Mouse (Mus musculus): ENCODE measurements around the gene Lat2.
A peak's percentile ranks its signal among the peaks of the same experiment; 100 is the strongest.

Lat2 gene

DNA sequence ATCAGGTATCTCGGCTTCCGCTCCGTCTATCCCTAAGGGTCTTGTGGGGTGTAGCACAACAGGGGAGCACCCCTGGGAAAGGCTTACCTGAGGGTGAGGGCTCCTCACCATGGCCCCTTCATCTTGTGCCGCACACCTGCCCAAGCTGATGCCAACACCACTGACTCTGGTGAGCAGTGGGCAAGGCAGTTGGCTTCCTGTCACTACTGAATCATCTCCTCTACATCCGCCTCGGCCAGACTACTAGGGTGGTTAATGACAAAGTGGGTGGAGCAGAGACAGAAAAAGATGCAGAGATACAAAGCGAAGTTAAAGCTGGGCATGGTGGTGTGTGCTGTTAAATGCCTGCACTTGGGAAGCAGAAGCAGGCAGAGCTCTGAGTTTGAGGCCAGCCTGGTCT, at the start of gene Lat2:
Gene Lat2 (minus strand): TSS at position 224 of the 400 bp plus-strand sequence.
- no peak for DNase-seq (ENCODE audit: low read depth, low spot score)

DNA sequence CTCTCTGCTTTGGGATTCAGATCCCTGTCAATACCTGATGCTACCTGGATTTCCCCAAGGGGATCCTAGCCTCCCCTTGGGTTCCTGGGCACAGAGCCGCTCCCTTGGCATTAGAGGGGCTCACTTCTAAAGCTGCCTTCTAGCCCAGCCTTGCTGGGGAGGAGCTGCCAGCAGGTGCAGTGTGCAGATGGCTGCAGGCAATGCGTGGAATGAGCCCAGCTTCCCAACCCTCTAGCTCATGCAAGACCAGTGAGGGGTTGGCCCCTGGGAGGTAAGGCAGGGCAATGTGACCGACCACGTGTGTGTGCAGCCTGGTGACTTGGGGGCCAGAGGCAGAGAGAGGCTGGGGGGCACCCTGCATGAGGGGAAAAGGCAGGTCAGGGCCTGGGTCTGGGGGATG, 41.9 kb upstream of the Lat2 start:
- no peak for DNase-seq (ENCODE audit: low read depth, low spot score)

DNA sequence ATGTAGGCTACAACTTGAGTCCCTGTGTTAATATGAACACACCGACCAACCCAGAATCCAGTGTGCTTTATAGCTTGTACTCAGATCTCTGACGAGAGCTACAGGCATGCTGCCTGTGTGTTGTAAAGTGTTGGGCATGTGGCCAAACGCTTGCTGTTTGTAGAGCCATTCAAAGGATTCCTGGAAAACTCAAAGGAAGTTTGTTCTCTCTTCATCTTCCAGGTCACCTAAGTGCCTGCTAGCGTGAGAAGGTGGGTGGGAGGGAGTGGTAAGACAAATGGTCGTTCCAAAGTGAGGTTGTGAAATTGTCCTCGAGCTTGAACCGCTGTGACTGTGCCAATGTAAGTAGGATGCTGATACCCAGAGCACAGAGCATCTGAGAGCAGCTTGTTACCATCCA, 37.2 kb upstream of the Lat2 start:
- no peak for DNase-seq (ENCODE audit: low read depth, low spot score)

DNA sequence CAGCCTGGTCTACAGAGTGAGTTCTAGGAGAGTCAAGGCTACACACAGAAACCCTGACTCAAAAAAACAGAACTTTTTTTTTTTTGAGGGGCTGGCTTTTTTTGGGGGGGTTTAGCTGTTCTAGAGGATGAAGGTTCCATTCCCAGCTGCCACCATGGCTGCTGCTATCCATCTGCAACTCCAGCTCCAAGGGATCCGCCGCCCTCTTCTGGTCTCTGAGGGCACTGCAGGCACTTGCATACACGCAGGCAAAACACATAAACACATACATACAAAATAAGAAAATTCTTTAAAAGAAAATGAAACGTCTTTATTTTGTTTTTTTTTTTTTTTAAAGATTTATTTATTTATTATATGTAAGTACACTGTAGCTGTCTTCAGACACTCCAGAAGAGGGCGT, 36.1 kb upstream of the Lat2 start:
- peak; percentile 75 for DNase-seq (ENCODE audit: low read depth, low spot score)

DNA sequence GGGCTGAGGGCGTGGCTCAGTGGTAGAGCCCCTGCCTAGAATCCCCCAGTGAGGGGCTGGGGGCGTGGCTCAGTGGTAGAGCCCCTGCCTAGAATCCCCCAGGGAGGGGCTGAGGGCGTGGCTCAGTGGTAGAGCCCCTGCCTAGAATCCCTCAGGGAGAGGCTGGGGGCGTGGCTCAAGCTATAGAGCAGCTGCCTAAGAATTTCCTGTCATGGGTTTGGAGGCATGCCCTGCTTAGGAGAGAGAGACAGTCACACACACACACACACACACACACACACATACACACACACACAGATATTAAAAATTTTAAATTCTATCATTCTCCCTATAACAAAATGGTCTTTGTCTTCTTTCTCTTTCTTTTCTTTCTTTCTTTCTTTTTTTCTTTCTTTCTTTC, 34.2 kb upstream of the Lat2 start:
- peak; percentile 66 for DNase-seq (ENCODE audit: low read depth, low spot score)

DNA sequence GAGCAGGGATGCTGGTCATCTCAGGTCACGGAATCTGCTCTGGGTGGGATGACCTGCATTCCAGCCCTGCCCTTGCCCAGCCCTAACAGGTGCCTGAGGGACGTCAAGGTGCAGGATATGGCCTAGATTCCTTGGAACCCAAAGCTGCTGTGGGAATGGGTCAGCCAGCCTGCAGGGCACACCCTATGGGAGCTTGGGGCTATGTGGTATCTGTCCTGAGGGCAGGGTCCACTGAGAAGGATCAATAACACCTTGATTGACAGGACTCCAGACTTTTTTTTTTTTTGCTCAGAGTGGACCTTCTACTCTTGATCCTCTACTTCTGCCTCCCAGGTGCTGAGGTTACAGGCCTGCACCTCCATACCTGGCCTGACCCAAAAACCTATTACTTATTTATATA, 32.6 kb upstream of the Lat2 start:
- DNase-seq (ENCODE audit: low read depth, low spot score): no peak

DNA sequence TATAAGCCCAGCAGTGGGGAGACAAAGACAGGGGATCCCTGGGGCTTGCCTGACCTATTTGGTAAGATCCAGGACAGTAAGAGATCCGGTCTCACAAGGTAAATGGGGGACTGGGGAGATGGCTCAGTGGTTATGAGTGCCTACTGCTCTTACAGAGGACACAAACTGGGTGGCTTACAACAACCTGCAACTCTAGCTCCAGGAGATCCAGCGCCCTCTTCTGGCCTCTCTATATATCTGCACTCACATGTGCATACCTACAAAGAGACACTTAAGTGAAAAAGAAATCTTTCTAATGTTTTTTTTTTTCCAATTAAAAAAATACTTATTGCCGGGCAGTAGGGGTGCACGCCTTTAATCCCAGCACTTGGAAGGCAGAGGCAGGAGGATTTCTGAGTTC, 31.6 kb upstream of the Lat2 start:
- no peak for DNase-seq (ENCODE audit: low read depth, low spot score)

DNA sequence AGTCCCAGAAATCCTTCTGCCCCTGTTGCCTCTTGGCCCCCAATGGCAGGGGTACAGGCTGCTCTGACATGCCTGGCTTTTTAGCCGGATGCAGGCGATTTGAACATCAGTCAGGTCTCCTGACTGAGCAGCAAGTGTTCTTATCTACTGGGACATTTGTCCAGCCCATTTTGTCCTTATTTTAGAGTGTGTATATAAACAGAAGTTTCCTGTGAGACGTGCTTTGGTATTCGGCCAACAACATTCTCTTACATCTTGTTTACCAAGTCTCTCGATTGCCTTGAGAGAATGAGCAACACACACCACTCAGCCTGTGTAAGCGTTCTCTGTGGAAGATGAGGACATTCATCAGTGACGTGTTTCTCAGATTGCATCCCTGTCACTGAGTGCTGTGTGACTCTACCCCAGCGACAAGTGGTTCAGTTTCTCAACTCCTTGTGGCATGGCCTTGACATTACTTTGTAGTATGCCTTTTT, 29.9 kb upstream of the Lat2 start:
- DNase-seq (ENCODE audit: low read depth, low spot score): no peak

DNA sequence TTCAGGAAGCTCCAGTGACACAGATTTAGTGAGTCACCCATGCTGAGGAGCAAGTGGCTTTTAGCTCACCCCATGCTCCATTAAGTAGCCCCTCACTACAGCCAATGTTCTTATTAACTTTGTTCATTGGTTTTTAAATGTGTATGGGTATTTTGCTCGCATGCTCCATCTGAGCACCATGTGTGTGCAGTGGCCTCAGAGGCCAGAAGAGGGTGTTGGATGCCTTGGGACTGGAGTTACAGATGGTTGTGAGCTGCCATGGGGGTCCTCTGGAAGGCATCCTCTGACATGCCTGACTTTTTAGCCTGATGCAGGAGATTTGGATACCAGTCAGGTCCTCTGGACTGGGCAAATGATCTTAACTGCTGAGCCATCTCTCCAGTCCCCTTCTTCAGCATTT, 29.3 kb upstream of the Lat2 start:
- no peak for DNase-seq (ENCODE audit: low read depth, low spot score)

DNA sequence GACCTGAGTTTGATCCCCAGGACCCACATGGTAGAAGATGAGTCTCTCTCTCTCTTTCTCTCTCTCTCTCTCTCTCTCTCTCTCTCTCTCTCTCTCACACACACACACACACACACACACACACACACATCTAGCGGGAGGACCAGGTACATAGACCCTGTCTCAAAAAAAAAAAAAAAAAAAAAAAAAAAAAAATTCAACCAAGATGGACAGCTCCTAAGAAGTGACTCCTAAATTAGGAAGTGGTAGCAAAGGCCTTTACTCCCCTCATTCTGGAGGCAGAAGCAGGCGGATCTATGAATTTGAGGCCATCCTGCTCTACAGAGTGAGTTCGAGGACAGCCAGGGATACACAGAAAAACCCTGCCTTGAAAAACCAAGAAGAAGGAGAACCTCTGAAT, 25.5 kb upstream of the Lat2 start:
- no peak for DNase-seq (ENCODE audit: low read depth, low spot score)

DNA sequence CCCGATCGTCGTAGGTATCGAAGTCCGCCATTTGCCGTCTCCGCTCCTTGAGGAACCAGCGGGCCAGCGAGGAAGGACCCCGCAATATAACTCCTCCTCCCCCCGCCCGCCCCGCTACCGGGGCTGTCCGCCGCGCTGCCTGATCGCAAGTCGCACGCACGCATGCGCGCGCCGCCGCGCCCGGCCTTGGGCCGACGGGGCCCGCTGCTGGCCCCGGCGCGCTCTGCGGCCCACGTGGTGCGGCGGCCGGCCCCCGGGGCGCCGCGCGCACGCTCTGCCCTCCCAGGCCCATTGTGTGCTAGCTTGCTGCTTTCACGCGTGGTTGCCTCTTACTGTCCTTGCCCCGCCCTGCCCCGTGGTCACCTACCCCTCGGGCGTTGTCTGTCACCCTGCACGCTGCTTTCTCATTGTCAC, 24.5 kb upstream of the Lat2 start, which contains the start of gene Eif4h:
Gene Eif4h (minus strand): TSS at position 222 of the 414 bp plus-strand sequence.
- peak; percentile 95 for DNase-seq (ENCODE audit: low read depth, low spot score)

DNA sequence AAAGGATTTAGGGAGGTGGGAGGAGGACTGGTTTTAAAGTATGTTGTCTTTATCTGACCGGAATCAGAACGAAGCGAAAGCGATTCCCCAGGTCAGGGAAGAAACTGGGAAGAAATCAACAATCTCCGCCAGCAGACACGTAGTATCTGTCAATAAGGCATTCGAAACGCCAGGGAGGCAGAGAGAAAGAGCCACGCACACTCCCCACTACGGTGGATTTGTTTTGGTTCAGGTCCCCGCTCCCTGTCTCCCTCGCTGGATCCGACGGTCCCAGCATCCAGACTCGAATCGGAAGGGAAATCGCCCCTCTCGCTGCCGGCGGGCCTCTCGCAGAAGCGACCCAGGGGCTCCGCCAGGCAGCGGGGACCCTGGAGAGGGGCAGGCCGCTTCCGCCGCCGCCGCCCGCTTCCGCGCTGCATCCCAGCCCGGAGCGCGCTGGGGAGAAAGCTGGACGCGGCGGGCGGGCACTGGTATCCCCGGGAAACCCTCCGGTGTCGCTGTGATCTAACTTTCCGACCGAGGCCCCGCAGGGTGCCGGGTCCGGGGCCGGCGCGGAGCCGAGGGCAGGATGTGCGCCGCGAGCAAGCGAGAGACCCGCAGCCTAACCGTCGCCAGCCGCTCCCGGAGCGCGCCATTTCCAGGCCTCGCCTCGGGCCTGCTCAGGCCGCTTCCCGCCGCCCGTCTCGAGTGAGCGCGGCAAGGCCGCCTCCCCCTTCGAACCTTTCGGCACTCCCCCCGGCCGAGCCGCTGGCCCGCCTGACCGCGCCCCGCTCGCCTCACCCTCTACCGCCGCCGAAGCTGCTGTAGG, 23.8 kb upstream of the Lat2 start:
- DNase-seq (ENCODE audit: low read depth, low spot score): no peak

DNA sequence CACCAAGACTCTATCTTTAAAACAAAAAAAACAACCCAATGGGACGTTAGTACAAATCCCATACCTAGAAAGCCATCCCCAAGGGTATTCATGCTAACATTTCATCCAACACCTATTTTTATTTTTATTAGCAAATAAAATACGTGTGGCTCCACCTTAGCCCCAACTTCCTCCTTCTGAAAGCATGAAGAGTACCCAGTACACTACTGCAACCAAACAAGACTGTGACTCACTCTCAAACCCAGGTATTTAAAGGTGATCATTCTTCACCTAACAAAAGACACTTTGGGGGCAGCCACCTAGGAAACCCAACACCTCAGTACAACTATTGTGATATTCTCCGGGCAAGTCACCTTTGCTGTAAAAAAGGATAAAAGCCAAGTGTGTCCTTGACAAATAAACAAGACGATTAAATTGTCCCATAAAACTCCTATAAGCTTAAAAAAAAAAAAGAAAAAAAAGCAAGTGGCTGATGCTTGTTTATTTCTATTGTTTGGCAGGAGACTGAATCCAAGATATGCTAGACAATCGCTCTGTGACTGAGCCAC, 23.1 kb upstream of the Lat2 start:
- no peak for DNase-seq (ENCODE audit: low read depth, low spot score)

DNA sequence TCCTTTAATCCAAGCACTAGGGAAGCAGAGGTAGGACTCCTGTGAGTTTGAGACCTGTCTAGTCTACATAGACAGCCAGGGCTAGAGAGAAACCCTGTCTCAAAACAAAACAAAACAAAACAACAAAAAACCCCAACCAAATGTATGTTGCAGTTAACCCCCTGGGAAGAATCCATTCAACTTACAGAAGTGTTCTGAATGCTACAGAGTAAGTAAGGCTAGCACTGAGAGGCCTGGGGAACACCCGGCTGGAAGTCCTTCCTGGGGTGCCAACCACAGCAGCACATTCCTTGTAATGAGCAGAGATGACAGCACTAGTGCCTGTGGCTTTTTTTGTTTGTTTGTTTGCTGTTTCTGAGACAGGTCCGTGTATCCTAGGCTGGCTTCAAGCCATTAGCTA, 18.0 kb upstream of the Lat2 start:
- no peak for DNase-seq (ENCODE audit: low read depth, low spot score)

DNA sequence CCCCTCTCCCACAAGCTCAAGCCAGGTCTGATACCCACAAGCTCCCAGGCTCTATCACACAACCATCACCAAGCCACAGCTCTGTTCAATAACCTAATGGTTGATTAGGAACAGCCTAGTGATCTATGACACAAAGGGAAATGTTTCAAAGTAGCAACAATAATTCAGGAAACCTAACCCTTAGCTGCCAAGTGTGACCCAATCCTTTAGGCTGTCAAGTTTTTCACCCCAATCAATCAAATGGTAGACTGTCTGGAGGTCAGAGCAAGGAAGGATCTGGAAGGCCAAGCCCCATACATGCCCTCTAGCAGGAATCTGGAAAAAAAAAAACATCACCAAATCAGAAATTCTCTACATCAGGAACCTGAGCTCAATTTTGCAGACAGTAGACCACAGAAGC, 16.0 kb upstream of the Lat2 start:
- no peak for DNase-seq (ENCODE audit: low read depth, low spot score)

DNA sequence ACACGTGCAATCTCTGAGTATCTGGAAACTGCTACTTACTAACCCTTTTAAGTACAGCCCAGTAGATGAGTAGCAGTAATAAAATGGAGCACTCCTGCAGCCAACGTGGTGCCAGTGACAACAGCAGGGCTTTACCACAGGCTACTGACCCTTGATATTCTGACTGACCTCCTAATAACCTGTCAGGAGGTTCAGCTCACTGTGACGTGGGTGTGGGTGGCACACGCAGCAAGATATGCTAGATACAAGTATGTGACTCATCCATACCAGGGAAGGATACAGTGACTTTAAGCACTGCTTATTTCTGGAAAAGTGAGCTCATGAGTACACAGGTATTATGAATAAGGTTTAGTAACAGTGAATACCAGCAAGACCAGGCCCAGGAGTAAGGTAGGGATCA, 14.7 kb upstream of the Lat2 start:
- DNase-seq (ENCODE audit: low read depth, low spot score): no peak

DNA sequence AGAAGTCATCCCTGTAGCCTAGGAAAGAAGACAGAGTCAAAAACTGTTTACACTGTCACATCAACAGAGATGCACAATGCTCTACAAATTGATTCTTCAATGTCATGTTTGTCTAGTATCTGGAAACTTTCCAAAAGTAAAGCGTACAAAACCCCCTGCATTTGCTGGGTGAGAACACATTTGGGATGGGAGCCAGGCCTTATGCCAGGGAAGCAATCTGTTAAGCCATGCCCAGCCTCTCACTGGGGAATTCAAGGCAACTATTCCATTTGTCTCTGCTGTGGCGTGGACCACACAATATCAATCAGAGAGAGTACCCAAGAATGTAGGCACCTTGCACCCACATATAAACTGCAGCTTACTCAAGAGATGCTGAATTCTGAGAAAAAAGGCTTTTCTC, 7.2 kb upstream of the Lat2 start:
- DNase-seq (ENCODE audit: low read depth, low spot score): no peak

DNA sequence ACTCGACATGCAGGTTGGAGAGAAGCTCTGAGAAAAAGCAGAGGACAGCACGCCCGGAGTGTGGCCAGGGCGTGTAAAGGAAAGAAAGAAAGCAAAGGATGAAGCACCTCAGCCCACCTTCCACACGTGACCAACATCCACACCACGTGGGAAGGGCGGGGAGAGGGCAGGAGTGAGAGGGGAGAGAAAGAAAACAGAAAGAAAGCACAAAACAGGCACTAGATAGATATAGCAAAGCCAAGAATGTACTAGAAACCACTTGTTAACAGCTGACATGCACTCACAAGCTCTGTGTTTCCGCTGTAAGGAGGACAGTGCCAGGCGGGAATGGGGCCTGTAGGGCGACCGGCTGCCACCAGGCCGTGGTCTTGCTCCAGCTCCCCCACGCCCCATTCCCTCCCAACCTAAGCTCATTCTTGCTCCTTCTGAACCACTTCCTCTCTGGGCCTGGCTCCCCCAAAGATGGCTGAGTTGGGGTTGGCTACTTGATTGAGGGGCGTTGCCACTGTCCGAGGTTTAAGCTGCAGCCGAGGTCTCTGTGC, 6.3 kb upstream of the Lat2 start:
- DNase-seq (ENCODE audit: low read depth, low spot score): no peak

DNA sequence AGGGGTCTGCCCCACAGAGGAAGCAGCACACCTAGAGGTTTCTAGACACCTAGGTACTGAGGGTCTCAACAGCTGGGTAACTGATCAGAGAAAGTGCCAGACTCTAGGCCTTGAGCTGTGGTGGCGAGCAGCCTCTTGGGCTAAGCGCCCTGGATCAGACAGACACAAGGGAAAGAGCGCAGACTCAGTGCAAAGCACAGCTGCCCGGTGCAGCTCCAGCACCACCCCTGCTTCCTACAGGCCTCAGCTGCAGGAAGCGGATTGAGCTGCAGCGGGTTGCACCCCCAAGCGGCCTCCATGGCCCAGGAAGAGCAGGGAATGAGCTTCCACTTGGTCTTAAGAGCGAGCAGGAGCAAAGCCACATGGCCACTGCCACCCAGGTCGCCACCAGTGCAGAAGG, 5.6 kb upstream of the Lat2 start:
- no peak for DNase-seq (ENCODE audit: low read depth, low spot score)

DNA sequence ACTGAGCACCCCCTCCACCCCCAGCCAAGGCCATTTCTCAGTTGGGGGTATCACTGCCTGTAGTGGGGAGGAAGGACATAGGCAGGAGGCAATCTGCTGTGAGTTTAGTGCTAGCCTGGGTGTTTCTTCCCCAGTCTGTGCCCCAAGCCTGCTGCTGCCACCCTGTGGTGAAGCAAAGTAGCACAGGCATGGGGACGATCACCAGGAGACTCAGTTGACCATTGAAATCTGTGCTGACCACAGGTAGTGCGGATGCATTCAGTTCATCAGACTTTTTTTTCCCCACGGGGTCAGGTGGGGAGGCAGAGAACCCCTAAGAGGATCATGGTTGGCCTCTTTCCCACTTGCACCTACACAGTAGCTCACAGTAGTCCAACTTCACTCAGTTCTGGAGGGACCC, 2.2 kb upstream of the Lat2 start:
- DNase-seq (ENCODE audit: low read depth, low spot score): peak; percentile 58

DNA sequence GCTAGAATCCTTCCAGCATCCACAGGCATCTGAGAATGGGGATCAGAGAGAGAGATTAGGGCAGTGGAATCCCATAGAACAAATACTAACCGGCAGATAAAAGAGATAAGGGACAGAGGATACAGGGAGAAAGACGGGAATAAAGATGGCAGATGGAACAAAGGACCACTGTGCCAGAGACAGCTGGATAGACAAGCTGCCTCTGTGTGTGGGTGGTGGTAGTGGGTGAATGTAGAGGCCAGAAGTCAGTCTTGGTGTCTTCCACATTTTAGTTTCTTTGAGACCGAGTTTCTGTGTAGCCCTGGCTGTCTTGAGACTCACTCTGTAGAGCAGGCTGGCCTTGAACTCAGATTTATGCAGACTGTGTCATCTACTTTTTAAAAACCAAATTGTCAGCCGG, 955 bp upstream of the Lat2 start:
- no peak for DNase-seq (ENCODE audit: low read depth, low spot score)

DNA sequence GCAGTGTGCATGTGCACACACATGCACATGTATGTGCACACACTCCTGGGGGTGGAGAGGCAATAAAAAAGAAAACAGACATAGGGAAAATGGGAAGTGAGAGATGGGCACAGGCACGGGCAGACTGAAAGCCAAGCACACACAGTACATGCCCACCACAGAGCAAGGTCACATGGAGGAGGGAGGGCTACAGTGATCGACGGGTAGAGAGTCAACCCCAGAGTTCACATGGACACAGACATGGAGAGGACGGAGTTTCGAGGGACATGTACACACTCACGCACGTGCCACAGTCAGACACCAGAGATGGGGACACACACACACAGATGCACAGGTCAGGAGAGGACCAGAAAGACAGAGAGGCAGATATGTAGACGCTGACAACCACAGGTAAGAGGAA, 555 bp upstream of the Lat2 start:
- DNase-seq (ENCODE audit: low read depth, low spot score): no peak

DNA sequence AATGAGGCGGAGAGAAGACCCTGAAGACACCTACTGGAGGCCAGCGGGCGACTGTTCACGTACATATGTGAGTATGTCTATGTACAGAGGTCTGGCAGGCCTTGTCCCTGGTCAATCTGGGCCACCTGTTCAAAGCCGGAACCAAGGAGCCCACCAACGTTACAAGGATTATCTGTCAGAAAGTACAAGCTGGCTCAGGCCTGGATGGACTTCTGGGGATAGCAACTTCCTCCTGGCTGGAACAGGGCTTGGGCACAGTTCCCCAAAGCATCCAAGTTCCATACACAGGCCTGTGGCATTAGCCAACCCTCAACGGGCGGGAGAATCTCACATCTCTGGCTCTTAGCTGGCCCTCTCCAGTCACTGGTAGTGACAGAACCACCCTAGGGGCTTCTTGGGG, 529 bp downstream of the Lat2 start:
- no peak for DNase-seq (ENCODE audit: low read depth, low spot score)

Data from ES-CJ7 (cell line).